Mouse (Mus musculus) embryonic fibroblast, embryonic 13.5 days (primary cell): ENCODE data around the gene Slc25a1.

Source experiments
- CTCF ChIP-seq: IDR thresholded peaks from 2 replicates; pipeline ENCODE4 v1.5.1; 2011; ENCODE audit warnings: mild to moderate bottlenecking, control low read depth, low read length, moderate library complexity, borderline replicate concordance; ENCODE audit not compliant: insufficient read depth
- POLR2A ChIP-seq: IDR thresholded peaks from 2 replicates; pipeline ENCODE4 v1.6.1; 2011; ENCODE audit warnings: low read depth, mild to moderate bottlenecking, control low read depth, low read length, moderate library complexity

DNA sequence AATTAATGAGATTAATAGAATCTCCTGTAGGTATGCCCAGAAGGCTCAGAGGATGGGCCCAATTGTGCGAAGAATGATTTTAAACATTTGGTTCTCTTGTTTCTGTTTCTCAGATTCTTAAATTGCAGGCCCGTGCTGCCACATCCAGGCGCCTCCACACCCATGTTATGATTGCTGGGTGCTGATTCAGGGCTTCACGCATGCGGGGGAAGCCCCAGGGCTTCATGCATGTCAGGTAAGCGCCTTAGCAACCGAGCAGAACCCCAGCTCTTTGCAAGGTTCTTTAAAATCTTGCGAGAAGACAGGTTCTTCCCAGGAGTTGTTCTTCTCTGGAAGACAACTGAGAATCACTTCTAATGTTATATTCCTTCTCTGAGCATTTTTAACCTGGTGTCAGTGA is 15.4 kb upstream of the Slc25a1 start:
- TF ChIP-seq POLR2A, result no peak
- TF ChIP-seq CTCF, result no peak
